11 mouse cellular contexts compared by ENCODE assay signal in the genomic region with DNA sequence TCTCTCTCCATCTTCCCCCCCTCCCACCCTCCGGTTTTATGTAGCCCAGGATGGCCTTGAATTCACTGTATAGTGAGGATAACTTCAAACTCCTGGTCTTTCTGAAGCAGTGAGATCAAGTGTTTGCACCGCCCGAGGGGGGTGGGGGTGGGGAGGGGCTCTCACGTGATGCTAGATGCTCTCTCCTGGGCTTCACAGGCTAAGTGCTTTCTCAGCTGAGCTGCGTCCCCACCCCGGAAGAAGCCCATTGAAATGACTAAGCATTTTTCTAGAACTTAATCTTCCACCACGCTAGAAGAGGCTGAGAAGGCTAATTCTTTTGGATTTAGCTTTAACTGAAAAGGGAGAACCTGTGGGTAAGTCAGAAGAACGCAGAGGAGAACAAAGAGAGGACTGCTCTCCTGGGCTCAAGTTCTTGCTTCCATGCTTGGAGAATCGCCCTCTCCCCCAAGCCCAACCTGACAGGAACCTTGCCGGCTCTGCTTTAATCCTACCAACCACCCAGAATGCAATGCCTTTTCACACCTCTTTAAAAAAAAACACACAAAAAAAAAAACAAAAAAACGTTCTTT.
DNase-seq lines count a peak whose midpoint lies in the region; ATAC-seq and TF ChIP-seq lines count a peak whose summit lies in the region.
"Had no signal": no experiment of that assay in that cellular context is flagged by ENCODE, and none has a peak within 500 bp of the region (broad histone marks: within the 10 kb centered on the region; RNA-seq: fewer than 3 reads in every experiment).

No protein-coding gene starts in this region.

- no peak overlapping the region for H3K4me3 ChIP-seq in ES-Bruce4 (ENCODE audit: low read depth, low read length)
- H3K4me3 ChIP-seq in liver, embryonic 13.5 days (replicated peaks): no peak overlapping the region
- H3K4me3 ChIP-seq: megakaryocyte, embryonic 14.5 days had no signal

- H3K9me3 ChIP-seq in ES-Bruce4 (replicated peaks; ENCODE audit: control insufficient read depth, insufficient read depth, low read length, poor library complexity, severe bottlenecking): no peaks in the 10 kb centered on the region
- H3K9me3 ChIP-seq in liver, embryonic 13.5 days (replicated peaks): no peaks in the 10 kb centered on the region

- WGBS in liver, embryonic 13.5 days (ENCODE audit: insufficient replicate concordance): 26% methylated on average over 11 of the region's 11 CpGs

- 0 out of 2 replicates have a peak overlapping the region, but pooled peaks have one; percentile 31 for H3K9ac ChIP-seq in ES-Bruce4 (ENCODE audit: low read depth, poor library complexity, severe bottlenecking)
- H3K9ac ChIP-seq in liver, embryonic 13.5 days: no peak overlapping the region

- H3K36me3 ChIP-seq in ES-Bruce4 (ENCODE audit: control insufficient read depth, insufficient read depth, low read length, poor library complexity, severe bottlenecking): no peaks in the 10 kb centered on the region
- H3K36me3 ChIP-seq in liver, embryonic 13.5 days: no peaks in the 10 kb centered on the region

- TF ChIP-seq POLR2A in ES-Bruce4 (IDR thresholded peaks at IDR 0.05; ENCODE audit: insufficient read depth, low read length): no peak

- intact Hi-C loops in heart, postnatal 25 days (cut with DNase I): no loop called here

- DNase-seq in CD4-positive helper T cell, adult 2 months (ENCODE audit: low read depth, low spot score): peak; percentile 50
- DNase-seq in kidney, adult 11 months: peak; percentile 44
- peak; percentile 39 for DNase-seq in liver, embryonic 13.5 days
- no peak for DNase-seq in left cerebral cortex, adult 9 months (ENCODE audit: low spot score in 2 of 2)
- no peak for DNase-seq in heart, postnatal 25 days (ENCODE audit: low spot score)
- DNase-seq: heart, postnatal 36 days; spleen, adult 18-20 months had no signal

- peak; percentile 75 for TF ChIP-seq EP300 in ES-Bruce4 (IDR thresholded peaks at IDR 0.05; ENCODE audit: insufficient read depth, low read depth, low read length)

- H3K27ac ChIP-seq in ES-Bruce4 (ENCODE audit: insufficient read depth, low read length): peak overlapping the region; percentile 61; the same call in 1 of the 2 replicates
- H3K27ac ChIP-seq in liver, embryonic 13.5 days: no peak overlapping the region

- H3K27me3 ChIP-seq in ES-Bruce4 (ENCODE audit: control insufficient read depth, insufficient read depth, low read length, poor library complexity, severe bottlenecking): no peaks in the 10 kb centered on the region
- no peaks in the 10 kb centered on the region for H3K27me3 ChIP-seq in liver, embryonic 13.5 days

- peak overlapping the region; percentile 35; the same call in 1 of the 2 replicates for H3K4me2 ChIP-seq in liver, embryonic 13.5 days

- no peak for TF ChIP-seq CTCF in ES-Bruce4 (IDR thresholded peaks at IDR 0.05; ENCODE audit: low read depth, low read length)

- H3K4me1 ChIP-seq in ES-Bruce4 (ENCODE audit: control insufficient read depth, insufficient read depth, low read length): peaks cover 3% of the 10 kb centered on the region
- H3K4me1 ChIP-seq in liver, embryonic 13.5 days (replicated peaks): peaks cover 10% of the 10 kb centered on the region

- peak; percentile 76; the same call in 1 of the 2 replicates for ATAC-seq in liver, embryonic 13.5 days (ENCODE audit: low read depth)
- ATAC-seq in monocyte, adult 5-6 weeks (replicated peaks; ENCODE audit: insufficient number of reproducible peaks, low FRiP score, low TSS enrichment, poor library complexity, severe bottlenecking): no peak
- no peak for ATAC-seq in cerebellum, adult (ENCODE audit: insufficient number of reproducible peaks, low FRiP score, low TSS enrichment)

Comparison
In these comparisons a context has a peak if more than half of its experiments do, and no peak if none do; other contexts are left out.
1. DNase-seq: peak in CD4-positive helper T cell, adult 2 months (single experiment), kidney, adult 11 months (single experiment) and liver, embryonic 13.5 days (single experiment); none in left cerebral cortex, adult 9 months (0 of 2) and heart, postnatal 25 days (single experiment).